Mouse (Mus musculus) stomach, embryonic 15.5 days (tissue): ENCODE results near the gene Bpgm. TPM values are rescaled to one million over a fixed set of nuclear protein-coding genes. Genes with fewer than 3 reads are reported as not detected.

ENCODE experiments used
- ATAC-seq: fragments of 200-750 bp; cut with Nextera tagmentation; 2 replicates; pipeline ENCODE4 v1.8.0; 2017; ENCODE audit warnings: low read depth, moderate number of reproducible peaks, moderate TSS enrichment; ENCODE audit not compliant: insufficient read depth, low FRiP score
- H3K27ac ChIP-seq: fragments of 300-500 bp; sonication (generic); 2 replicates; pipeline ENCODE4 v1.5.1; 2015; ENCODE audit warnings: mild to moderate bottlenecking, inconsistent platforms
- H3K27me3 ChIP-seq: fragments of 300-500 bp; sonication (generic); replicated peaks from 2 replicates; pipeline ENCODE4 v1.6.1; 2015; ENCODE audit warnings: inconsistent platforms
- H3K36me3 ChIP-seq: fragments of 300-500 bp; sonication (generic); 2 replicates; pipeline ENCODE4 v1.6.1; 2015; ENCODE audit warnings: inconsistent platforms
- H3K4me1 ChIP-seq: fragments of 300-500 bp; sonication (generic); 2 replicates; pipeline ENCODE4 v1.6.1; 2015; ENCODE audit warnings: inconsistent platforms
- H3K4me2 ChIP-seq: fragments of 300-500 bp; sonication (generic); 2 replicates; pipeline ENCODE4 v1.6.1; 2015; ENCODE audit warnings: mild to moderate bottlenecking, inconsistent platforms
- H3K4me3 ChIP-seq: fragments of 300-500 bp; sonication (generic); replicated peaks from 2 replicates; pipeline ENCODE4 v1.5.1; 2015; ENCODE audit warnings: inconsistent platforms
- H3K9ac ChIP-seq: fragments of 300-500 bp; sonication (generic); 2 replicates; pipeline ENCODE4 v1.6.1; 2015; ENCODE audit warnings: inconsistent platforms
- H3K9me3 ChIP-seq: fragments of 300-500 bp; sonication (generic); 2 replicates; pipeline ENCODE4 v1.6.1; 2016; ENCODE audit warnings: inconsistent platforms
- WGBS: fragments of 180-500 bp; shearing (Covaris S2); methylation state at CpG from one replicate; pipeline ENCODE4 v1.1.7; 2015; 5-methylcytosine and 5-hydroxymethylcytosine counted together
- polyA plus RNA-seq: library from polyadenylated mRNA; unstranded; fragments of >200 nt; fragmentation: Nextera tagmentation; extraction: Ambion mirVana; gene quantifications from 2 replicates; pipeline ENCODE4 v1.2.1, GENCODE M21; 2015

Bpgm gene
- polyA plus RNA-seq, 1 experiment from 2014 or later: 54.6 TPM

DNA sequence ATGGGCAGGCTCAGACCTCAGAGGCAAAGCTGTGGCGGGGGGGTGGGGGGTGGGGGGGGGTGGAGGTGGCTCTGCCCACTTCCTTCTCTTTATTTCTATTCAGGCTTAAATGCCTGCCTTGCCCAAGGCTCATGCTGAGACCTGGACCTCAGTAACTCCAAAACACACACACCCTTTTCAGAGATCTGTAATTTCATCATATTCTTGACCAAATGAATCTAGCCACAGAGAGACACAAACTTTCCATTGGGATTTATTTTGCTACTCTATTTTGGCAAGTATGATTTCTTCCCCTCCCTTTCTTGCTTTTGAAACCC lies 39.7 kb downstream of the Bpgm start:
- no peak overlapping the region for H3K27ac ChIP-seq
- WGBS: 42% methylated on average over 1 of the region's 1 CpGs

DNA sequence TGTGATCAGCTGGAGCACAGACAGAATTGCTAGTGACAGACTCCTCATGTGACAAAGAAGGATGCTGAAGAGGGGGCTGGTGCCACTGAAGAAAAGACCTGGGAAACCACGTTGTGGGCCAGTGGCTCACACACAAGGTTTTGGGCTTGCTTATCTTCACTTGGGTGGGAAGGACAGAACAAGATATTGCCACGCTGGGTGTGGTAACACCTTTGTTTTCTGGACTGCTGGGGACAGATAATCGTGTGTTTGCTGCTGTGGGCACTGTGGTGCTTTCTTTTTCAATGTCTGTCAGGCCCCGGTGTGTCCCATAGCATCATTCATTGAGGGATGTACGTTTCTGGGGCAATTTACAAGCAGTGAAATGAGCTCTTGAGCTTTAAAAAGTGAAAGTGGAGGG lies 41.7 kb downstream of the Bpgm start:
- peak; percentile 72 for ATAC-seq
- peaks cover 7% of the 10 kb centered on the region; the same call in 1 of the 2 replicates for H3K4me1 ChIP-seq
- 67% methylated on average over 5 of the region's 5 CpGs for WGBS
- no peaks in the 10 kb centered on the region for H3K27me3 ChIP-seq
- H3K4me3 ChIP-seq: no peak overlapping the region
- no peak overlapping the region for H3K27ac ChIP-seq
- H3K9ac ChIP-seq: no peak overlapping the region
- H3K4me2 ChIP-seq: no peak overlapping the region
- no peaks in the 10 kb centered on the region for H3K9me3 ChIP-seq
- H3K36me3 ChIP-seq: no peaks in the 10 kb centered on the region

More for the DNA sequence above, 39.7 kb downstream of the Bpgm start:
- H3K36me3 ChIP-seq: no peaks in the 10 kb centered on the region
- no peak overlapping the region for H3K4me2 ChIP-seq
- H3K4me1 ChIP-seq: peaks cover 7% of the 10 kb centered on the region; the same call in 1 of the 2 replicates
- no peak overlapping the region for H3K9ac ChIP-seq
- H3K27me3 ChIP-seq: no peaks in the 10 kb centered on the region
- H3K4me3 ChIP-seq: no peak overlapping the region
- no peaks in the 10 kb centered on the region for H3K9me3 ChIP-seq
- ATAC-seq: no peak

DNA sequence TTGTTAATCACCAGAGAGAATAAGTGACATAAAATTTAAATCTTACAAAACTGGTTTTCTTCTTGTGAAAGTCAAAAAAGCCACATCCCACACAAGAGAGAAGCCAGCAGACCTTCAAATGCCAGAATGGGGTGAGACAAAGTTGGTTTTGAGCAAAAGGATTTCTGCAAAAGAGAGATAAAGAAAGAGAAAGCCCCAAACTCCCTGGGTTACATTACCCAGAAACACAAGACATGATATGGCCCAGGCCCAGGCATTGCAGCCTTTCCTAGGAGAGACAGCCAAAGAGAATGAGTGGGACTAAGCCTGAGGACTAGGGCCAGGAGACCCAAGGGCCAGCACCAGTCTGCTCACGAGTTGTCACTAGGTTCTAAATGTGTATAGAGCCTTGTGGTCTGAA lies 43.1 kb downstream of the Bpgm start:
- ATAC-seq: no peak
- H3K4me1 ChIP-seq: peaks cover 7% of the 10 kb centered on the region; the same call in 1 of the 2 replicates
- H3K9ac ChIP-seq: no peak overlapping the region
- 67% methylated on average over 1 of the region's 1 CpGs for WGBS
- no peaks in the 10 kb centered on the region for H3K36me3 ChIP-seq
- H3K27me3 ChIP-seq: no peaks in the 10 kb centered on the region
- no peak overlapping the region for H3K27ac ChIP-seq
- H3K4me2 ChIP-seq: no peak overlapping the region
- H3K9me3 ChIP-seq: no peaks in the 10 kb centered on the region
- no peak overlapping the region for H3K4me3 ChIP-seq

DNA sequence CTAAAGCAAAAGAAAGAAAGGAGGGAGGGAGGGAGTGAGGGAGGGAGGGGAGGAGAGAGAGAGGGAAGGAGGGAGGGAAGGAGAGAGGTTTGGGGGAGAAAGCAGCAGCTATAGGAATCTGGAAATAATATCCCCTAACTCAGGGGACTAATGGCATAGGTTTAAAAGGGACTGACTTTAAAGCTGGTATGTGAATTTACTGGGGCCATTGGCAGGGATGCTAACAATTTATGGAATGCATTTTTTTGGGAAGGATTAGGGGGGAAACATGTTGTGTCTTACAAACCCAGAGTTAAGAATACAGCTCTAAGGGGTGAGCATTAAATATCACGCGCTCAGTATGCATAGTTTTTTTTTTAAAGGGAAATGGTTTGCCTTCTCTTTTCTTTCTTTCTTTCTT lies 44.5 kb downstream of the Bpgm start:
- 0 out of 2 replicates have a peak, but pooled peaks cover under 1% of the 10 kb centered on the region for H3K4me1 ChIP-seq
- H3K27ac ChIP-seq: no peak overlapping the region
- 64% methylated on average over 2 of the region's 2 CpGs for WGBS
- no peaks in the 10 kb centered on the region for H3K27me3 ChIP-seq
- H3K9ac ChIP-seq: no peak overlapping the region
- H3K4me2 ChIP-seq: no peak overlapping the region
- ATAC-seq: no peak
- no peaks in the 10 kb centered on the region for H3K9me3 ChIP-seq
- H3K4me3 ChIP-seq: no peak overlapping the region
- no peaks in the 10 kb centered on the region for H3K36me3 ChIP-seq

DNA sequence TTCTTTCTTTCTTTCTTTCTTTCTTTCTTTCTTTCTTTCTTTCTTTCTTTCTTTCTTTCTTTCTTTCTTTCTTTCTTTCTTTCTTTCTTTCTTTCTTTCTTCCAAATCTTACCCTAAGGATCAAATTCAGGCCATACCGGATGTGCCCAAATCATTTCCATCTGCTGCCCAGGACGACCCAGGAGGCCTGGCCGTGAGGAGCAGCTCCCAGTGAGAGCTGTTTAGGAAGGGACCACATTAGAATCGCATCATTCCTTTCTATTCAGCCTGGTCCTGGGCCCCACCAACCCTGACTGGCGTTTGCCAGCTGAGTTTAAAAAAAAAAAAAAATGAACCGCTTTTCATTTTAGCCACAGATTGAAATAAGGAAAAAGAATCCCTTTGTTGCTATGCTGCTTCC lies 44.9 kb downstream of the Bpgm start:
- no peaks in the 10 kb centered on the region for H3K27me3 ChIP-seq
- no peak overlapping the region for H3K27ac ChIP-seq
- no peaks in the 10 kb centered on the region for H3K4me1 ChIP-seq
- H3K36me3 ChIP-seq: no peaks in the 10 kb centered on the region
- no peaks in the 10 kb centered on the region for H3K9me3 ChIP-seq
- 51% methylated on average over 6 of the region's 6 CpGs for WGBS
- H3K4me3 ChIP-seq: no peak overlapping the region
- no peak overlapping the region for H3K4me2 ChIP-seq
- ATAC-seq: no peak
- no peak overlapping the region for H3K9ac ChIP-seq

DNA sequence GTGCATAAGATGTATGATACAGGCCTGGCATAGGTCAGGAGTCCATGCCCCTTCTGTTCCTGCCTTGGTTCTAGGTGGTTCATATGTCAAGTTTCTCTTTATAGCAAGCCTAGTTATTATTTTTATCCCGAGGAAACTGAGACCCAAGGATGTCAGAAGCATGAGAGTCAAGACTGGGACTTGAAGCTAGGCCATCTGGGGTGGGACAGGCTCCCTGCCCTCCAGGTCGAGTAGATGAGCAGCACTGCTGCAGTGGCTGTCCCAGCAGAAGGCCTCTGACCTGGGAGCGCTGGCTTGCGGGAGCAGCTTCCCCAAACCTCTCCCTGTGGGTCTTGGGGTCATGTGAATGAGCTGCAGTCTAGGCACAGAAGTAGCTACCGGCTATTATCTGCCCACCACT lies 47.5 kb downstream of the Bpgm start:
- ATAC-seq: no peak
- Histone ChIP-seq H3K9me3 (no peaks in the 10 kb centered on the region), H3K4me3 (no peak overlapping the region), H3K9ac (no peak overlapping the region), H3K27me3 (no peaks in the 10 kb centered on the region), H3K27ac (no peak overlapping the region), H3K4me2 (no peak overlapping the region), H3K4me1 (0 out of 2 replicates have a peak, but pooled peaks cover 5% of the 10 kb centered on the region), H3K36me3 (no peaks in the 10 kb centered on the region)
- WGBS: 73% methylated on average over 5 of the region's 5 CpGs

DNA sequence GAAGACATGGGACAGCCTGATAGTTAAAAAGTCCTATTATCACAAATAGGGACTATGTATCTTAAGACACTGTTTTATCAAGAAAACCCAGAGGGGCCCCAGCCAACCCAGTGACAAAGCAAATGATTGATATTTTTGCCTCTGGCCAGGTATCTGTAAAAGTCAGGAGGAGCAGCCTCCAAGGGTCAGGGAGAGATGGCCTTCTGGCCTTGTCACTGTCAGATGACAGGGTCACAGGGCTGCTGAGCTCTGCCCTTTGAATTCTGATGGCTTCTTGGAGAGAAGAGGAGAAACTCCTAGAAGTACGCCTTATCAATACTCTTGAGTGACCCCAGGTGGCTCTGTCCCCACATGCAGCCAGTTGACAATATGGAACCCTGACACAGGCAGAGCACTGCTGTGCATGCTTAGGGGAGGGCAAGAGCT lies 49.5 kb downstream of the Bpgm start:
- 83% methylated on average over 1 of the region's 1 CpGs for WGBS

DNA sequence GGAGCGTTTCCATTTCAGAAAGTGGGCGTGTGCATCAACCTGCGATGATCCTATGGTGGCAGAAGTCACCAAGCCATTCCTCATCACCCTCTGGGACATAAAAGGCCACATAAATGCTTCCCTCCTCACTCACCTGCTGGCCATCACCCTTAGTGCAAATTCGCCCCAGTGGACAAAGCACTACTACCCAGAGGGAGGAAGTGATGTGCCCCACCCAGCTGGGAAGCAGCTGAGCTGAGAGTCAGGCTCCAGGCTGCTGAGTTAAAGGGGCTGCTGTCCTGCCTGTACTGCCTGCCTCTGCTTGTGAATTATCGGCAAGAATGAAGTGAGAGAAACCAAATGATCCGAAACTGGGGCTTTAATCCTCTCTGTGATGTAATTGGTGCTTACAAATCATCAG lies 49.9 kb downstream of the Bpgm start:
- Histone ChIP-seq H3K9ac (no peak overlapping the region), H3K9me3 (no peaks in the 10 kb centered on the region), H3K27ac (no peak overlapping the region), H3K4me1 (0 out of 2 replicates have a peak, but pooled peaks cover 8% of the 10 kb centered on the region), H3K4me3 (no peak overlapping the region), H3K4me2 (no peak overlapping the region), H3K36me3 (no peaks in the 10 kb centered on the region), H3K27me3 (no peaks in the 10 kb centered on the region)
- 71% methylated on average over 6 of the region's 6 CpGs for WGBS
- ATAC-seq: peak; percentile 63; the same call in 1 of the 2 replicates

More for the DNA sequence above, 49.5 kb downstream of the Bpgm start:
- Histone ChIP-seq H3K36me3 (no peaks in the 10 kb centered on the region), H3K27ac (no peak overlapping the region), H3K9ac (no peak overlapping the region), H3K27me3 (no peaks in the 10 kb centered on the region), H3K4me3 (no peak overlapping the region), H3K4me1 (0 out of 2 replicates have a peak, but pooled peaks cover 8% of the 10 kb centered on the region), H3K9me3 (no peaks in the 10 kb centered on the region), H3K4me2 (no peak overlapping the region)
- ATAC-seq: peak; percentile 23; the same call in 1 of the 2 replicates

DNA sequence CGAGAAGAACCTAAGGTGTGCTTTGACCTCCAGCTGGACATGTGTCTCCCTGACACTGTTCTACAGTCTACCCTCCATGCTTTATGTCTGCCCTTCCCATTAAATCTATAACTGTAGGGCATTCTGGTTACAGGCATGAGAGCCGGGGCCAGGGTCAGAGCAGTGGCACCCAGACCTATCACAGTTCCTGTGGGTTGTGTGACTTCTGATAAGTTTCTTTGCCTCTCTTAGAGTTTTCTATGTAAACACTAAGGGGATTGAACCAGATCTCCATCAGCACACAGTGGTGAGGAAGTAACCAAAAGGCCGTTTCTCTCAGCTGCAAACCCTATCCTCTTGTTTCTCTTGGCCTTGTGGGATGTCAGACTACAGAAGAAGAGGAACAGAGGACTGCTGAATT lies 50.4 kb downstream of the Bpgm start:
- Histone ChIP-seq H3K9me3 (no peaks in the 10 kb centered on the region), H3K27ac (no peak overlapping the region), H3K27me3 (no peaks in the 10 kb centered on the region), H3K4me3 (no peak overlapping the region), H3K4me2 (no peak overlapping the region), H3K4me1 (0 out of 2 replicates have a peak, but pooled peaks cover 8% of the 10 kb centered on the region), H3K36me3 (no peaks in the 10 kb centered on the region), H3K9ac (no peak overlapping the region)
- 65% methylated on average over 3 of the region's 3 CpGs for WGBS
- ATAC-seq: no peak; the same call in 1 of the 2 replicates

DNA sequence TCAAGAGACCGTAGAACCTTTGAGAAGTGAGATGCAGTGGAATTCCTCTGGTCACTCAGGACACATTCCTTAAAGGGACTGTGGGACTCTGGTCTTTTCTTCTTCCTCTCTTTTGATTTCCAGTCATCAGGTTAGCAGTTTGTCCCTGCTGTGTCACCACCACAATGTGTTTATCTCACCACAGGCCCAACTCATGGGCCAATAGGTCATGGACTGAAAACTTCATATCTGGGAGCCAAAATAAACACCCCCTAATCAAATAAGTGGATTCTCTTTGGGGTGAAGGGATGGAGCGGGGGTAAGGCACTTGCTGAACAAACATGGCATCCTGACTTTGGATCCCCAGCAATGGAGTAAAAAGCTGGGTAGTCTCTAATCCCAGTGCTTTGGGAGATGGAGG lies 52.1 kb downstream of the Bpgm start:
- Histone ChIP-seq H3K9ac (no peak overlapping the region), H3K9me3 (no peaks in the 10 kb centered on the region), H3K4me1 (0 out of 2 replicates have a peak, but pooled peaks cover 8% of the 10 kb centered on the region), H3K27ac (no peak overlapping the region), H3K4me2 (no peak overlapping the region), H3K36me3 (no peaks in the 10 kb centered on the region), H3K4me3 (no peak overlapping the region), H3K27me3 (no peaks in the 10 kb centered on the region)
- ATAC-seq: no peak
- WGBS: 76% methylated on average over 2 of the region's 2 CpGs

DNA sequence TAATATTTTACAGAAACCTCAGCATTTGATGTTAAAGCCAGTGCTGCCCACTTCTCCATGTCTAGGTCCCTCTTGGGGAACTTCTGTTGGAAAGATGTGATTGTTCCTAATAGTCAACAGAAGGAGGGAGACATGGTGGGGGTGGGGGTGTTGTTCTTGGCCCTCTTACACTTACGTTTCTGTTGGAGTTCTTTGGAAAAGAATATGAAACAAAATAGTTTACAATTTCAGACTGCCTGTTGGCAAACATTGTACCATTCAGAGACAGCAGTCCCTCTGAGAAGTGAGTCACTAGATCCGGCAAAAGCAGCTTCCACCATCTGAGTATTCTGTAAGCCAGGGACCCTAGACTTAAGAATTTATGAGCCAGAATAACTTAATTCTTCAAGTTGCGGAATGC lies 54.0 kb downstream of the Bpgm start:
- Histone ChIP-seq H3K4me2 (no peak overlapping the region), H3K36me3 (no peaks in the 10 kb centered on the region), H3K27me3 (no peaks in the 10 kb centered on the region), H3K4me1 (0 out of 2 replicates have a peak, but pooled peaks cover 8% of the 10 kb centered on the region), H3K4me3 (no peak overlapping the region), H3K9ac (no peak overlapping the region), H3K9me3 (no peaks in the 10 kb centered on the region), H3K27ac (no peak overlapping the region)
- no peak for ATAC-seq
- 62% methylated on average over 3 of the region's 3 CpGs for WGBS

DNA sequence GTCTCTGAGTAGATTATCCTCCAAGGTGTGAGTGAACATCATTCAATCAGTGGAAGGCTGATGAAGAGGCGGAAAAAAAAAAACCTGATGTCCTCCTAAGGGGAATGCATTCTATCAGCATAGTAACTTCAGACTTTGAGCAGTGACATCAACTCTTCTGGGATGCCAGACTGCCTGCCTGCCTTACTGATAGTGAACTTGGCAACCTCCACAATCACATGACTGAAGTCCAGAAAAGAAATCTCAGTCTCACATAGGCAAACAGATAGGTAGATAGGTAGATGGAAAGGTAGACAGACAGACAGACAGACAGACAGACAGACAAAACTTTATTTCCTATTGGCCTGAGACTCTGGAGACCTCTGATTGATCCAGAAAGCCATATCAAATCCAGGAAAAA lies 57.0 kb downstream of the Bpgm start:
- Histone ChIP-seq H3K27ac (no peak overlapping the region), H3K27me3 (no peaks in the 10 kb centered on the region), H3K4me3 (no peak overlapping the region), H3K4me1 (0 out of 2 replicates have a peak, but pooled peaks cover 3% of the 10 kb centered on the region), H3K4me2 (no peak overlapping the region), H3K9ac (no peak overlapping the region), H3K36me3 (no peaks in the 10 kb centered on the region), H3K9me3 (no peaks in the 10 kb centered on the region)
- 89% methylated on average over 1 of the region's 1 CpGs for WGBS
- no peak for ATAC-seq

DNA sequence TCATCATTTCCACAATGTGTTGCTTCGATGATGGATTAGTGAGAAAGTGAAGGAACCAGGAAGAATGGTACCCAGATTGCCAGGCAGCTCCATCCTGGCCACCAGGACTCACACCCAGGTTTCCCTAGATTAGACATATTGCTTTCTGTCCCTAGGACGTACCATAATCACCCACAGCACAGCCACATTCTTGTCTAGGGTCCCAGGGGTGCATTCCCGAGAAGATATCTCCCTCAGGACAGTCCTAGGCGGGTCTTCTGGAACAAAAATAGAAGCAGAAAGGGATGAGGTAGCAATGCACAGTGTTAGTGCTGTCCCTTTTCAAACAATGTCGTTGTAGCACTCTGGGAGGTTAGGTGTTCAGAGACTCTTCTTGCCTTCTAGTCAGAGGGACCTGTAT lies 57.9 kb downstream of the Bpgm start:
- H3K9ac ChIP-seq: no peak overlapping the region
- no peak overlapping the region for H3K4me3 ChIP-seq
- WGBS: 68% methylated on average over 5 of the region's 5 CpGs
- no peaks in the 10 kb centered on the region for H3K9me3 ChIP-seq
- no peak for ATAC-seq
- H3K4me1 ChIP-seq: 0 out of 2 replicates have a peak, but pooled peaks cover 3% of the 10 kb centered on the region
- H3K27me3 ChIP-seq: no peaks in the 10 kb centered on the region
- no peak overlapping the region for H3K27ac ChIP-seq
- no peak overlapping the region for H3K4me2 ChIP-seq
- no peaks in the 10 kb centered on the region for H3K36me3 ChIP-seq
